ENCODE assay signal across 8 mouse cellular contexts in the genomic region with DNA sequence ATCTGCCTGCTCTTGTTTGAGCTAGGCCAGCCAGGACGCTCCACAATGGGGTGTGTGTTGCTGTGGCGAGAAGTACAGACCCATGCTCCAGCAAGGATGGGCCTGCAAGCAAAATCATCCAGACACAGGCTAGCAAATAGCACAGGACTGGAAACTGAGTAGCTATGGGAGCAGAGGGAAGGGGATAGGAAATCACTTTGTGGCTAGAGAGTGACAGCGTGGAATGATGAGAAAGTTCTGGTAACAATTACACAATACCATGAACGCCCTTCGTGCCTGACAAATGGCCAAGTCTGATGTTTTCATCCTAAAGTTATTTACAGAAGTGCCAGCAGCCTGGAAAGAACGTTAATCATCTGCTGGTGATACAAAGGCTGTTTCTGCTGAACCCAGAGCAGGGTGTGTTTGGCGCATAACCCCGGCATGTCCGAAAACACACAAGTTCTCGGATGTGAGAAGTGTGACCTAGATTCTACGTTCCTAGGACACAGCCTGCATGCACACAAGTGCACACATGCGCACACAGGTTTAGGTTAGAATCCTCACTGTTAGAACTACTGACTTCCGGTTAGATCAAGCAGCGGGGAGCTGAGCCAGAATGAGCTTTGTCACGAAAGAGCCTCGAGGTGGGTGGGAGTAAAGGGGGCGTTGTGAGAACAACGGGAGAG. TPM values are rescaled to one million over a fixed set of nuclear protein-coding genes. Genes with fewer than 3 reads are reported as not detected.
DNase-seq lines count a peak whose midpoint lies in the region; ATAC-seq and TF ChIP-seq lines count a peak whose summit lies in the region.

No protein-coding gene starts in this region.

- no peaks in the 10 kb centered on the region for H3K9me3 ChIP-seq in heart, embryonic 10.5 days
- H3K9me3 ChIP-seq in kidney, embryonic 16.5 days (ENCODE audit: low read length) = no peaks in the 10 kb centered on the region
- no peaks in the 10 kb centered on the region for H3K9me3 ChIP-seq in midbrain, embryonic 15.5 days

- no peak for TF ChIP-seq CTCF in lung, adult 2 months (IDR thresholded peaks at IDR 0.05; ENCODE audit: insufficient read depth, low read length)

- no peak overlapping the region for H3K4me2 ChIP-seq in kidney, embryonic 16.5 days (replicated peaks; ENCODE audit: low read depth, low read length)
- no peak overlapping the region for H3K4me2 ChIP-seq in midbrain, embryonic 15.5 days

- H3K4me1 ChIP-seq in lung, adult 2 months (ENCODE audit: control insufficient read depth, insufficient read depth, low read length) = peaks cover 17% of the 10 kb centered on the region
- peaks cover 31% of the 10 kb centered on the region for H3K4me1 ChIP-seq in heart, embryonic 10.5 days
- H3K4me1 ChIP-seq in kidney, embryonic 16.5 days (ENCODE audit: insufficient read depth, low read length) = peaks cover 26% of the 10 kb centered on the region
- H3K4me1 ChIP-seq in midbrain, embryonic 15.5 days = peaks cover 7% of the 10 kb centered on the region

- no peak for TF ChIP-seq POLR2A in lung, adult 2 months (IDR thresholded peaks at IDR 0.05; ENCODE audit: borderline replicate concordance, extremely low read depth, low read depth, low read length)

- H3K9ac ChIP-seq in kidney, embryonic 16.5 days (replicated peaks; ENCODE audit: low read length) = peak overlapping the region; percentile 9; the same call in 1 of the 2 replicates
- H3K9ac ChIP-seq in midbrain, embryonic 15.5 days = no peak overlapping the region

- H3K36me3 ChIP-seq in heart, embryonic 10.5 days = peaks cover 57% of the 10 kb centered on the region
- H3K36me3 ChIP-seq in kidney, embryonic 16.5 days (ENCODE audit: insufficient read depth, low read length) = peaks cover 8% of the 10 kb centered on the region
- 0 out of 2 replicates have a peak, but pooled peaks cover 3% of the 10 kb centered on the region for H3K36me3 ChIP-seq in midbrain, embryonic 15.5 days (replicated peaks)

- ATAC-seq in kidney, embryonic 16.5 days (ENCODE audit: low FRiP score, low TSS enrichment) = peak; percentile 24; the same call in 1 of the 2 replicates
- no peak for ATAC-seq in cerebellum, adult (ENCODE audit: insufficient number of reproducible peaks, low FRiP score, low TSS enrichment)
- ATAC-seq in midbrain, embryonic 15.5 days (replicated peaks) = no peak

- peak; percentile 62 to 76 for DNase-seq in lung, adult 18-20 months
- no peak for DNase-seq in lung, adult 2 months
- DNase-seq in adrenal gland, adult 8-10 months = peak; percentile 71
- peak; percentile 74 for DNase-seq in heart, embryonic 10.5 days (ENCODE audit: low spot score)
- peak; percentile 44 for DNase-seq in mesoderm, embryonic 11.5 days (ENCODE audit: low read depth, low spot score)

- WGBS in lung, adult 2 months = 25% methylated on average over 18 of the region's 18 CpGs
- 72% methylated on average over 18 of the region's 18 CpGs for WGBS in heart, embryonic 10.5 days
- WGBS in kidney, embryonic 16.5 days = 45% methylated on average over 18 of the region's 18 CpGs
- 79% methylated on average over 18 of the region's 18 CpGs for WGBS in midbrain, embryonic 15.5 days

- no peak overlapping the region for H3K4me3 ChIP-seq in lung, adult 2 months (replicated peaks; ENCODE audit: extremely low read depth, low read depth, low read length)
- H3K4me3 ChIP-seq in heart, embryonic 10.5 days = no peak overlapping the region
- H3K4me3 ChIP-seq in kidney, embryonic 16.5 days (ENCODE audit: low read length) = no peak overlapping the region
- H3K4me3 ChIP-seq in midbrain, embryonic 15.5 days = no peak overlapping the region

- H3K27me3 ChIP-seq in heart, embryonic 10.5 days (ENCODE audit: insufficient read depth, poor library complexity, severe bottlenecking) = no peaks in the 10 kb centered on the region
- H3K27me3 ChIP-seq in kidney, embryonic 16.5 days (ENCODE audit: insufficient read depth, low read length) = no peaks in the 10 kb centered on the region
- no peaks in the 10 kb centered on the region for H3K27me3 ChIP-seq in midbrain, embryonic 15.5 days (replicated peaks)

- peak overlapping the region; percentile 56; the same call in 1 of the 2 replicates for H3K27ac ChIP-seq in heart, embryonic 10.5 days
- H3K27ac ChIP-seq in kidney, embryonic 16.5 days (ENCODE audit: low read length) = peak overlapping the region; percentile 77
- no peak overlapping the region for H3K27ac ChIP-seq in midbrain, embryonic 15.5 days

RNA-seq across cellular contexts. Expression of a gene that starts 10.0 kb away (rescaled TPM):
- 11.7 and 19.4 TPM in 2 replicates for polyA plus RNA-seq in lung, adult 2 months (2012; rRNA removed)
- 100 to 1,000 TPM in 2 of 4 experiments, 10 to 100 TPM in 2; 79.2 to 123 (median 103) TPM for total RNA-seq in adrenal gland, adult 8-10 months (2022)
- 40.1 and 47.7 TPM in 2 replicates for polyA plus RNA-seq in heart, embryonic 10.5 days (2016; fragmentation: Nextera tagmentation; extraction: Ambion mirVana)
- polyA plus RNA-seq in kidney, embryonic 16.5 days (2015; fragmentation: Nextera tagmentation; extraction: Ambion mirVana) = 33.7 and 35.2 TPM in 2 replicates
- polyA plus RNA-seq in midbrain, embryonic 15.5 days (2015; fragmentation: Nextera tagmentation; extraction: Ambion mirVana) = 34.0 and 35.5 TPM in 2 replicates

RNA-seq across cellular contexts. Expression of a gene that starts 10.4 kb away (rescaled TPM):
- 159 and 171 TPM in 2 replicates for polyA plus RNA-seq in lung, adult 2 months (2012; rRNA removed)
- 100 to 1,000 TPM; 147 to 201 (median 185) TPM for total RNA-seq in adrenal gland, adult 8-10 months (2022)
- polyA plus RNA-seq in heart, embryonic 10.5 days (2016; fragmentation: Nextera tagmentation; extraction: Ambion mirVana) = 83.5 and 102 TPM in 2 replicates
- 119 and 127 TPM in 2 replicates for polyA plus RNA-seq in kidney, embryonic 16.5 days (2015; fragmentation: Nextera tagmentation; extraction: Ambion mirVana)
- 104 and 107 TPM in 2 replicates for polyA plus RNA-seq in midbrain, embryonic 15.5 days (2015; fragmentation: Nextera tagmentation; extraction: Ambion mirVana)
